Mouse (Mus musculus) testis, adult 2 months (tissue): ENCODE data around the gene St3gal3.

Source experiments
- CTCF ChIP-seq: fragments of 200-500 bp; IDR thresholded peaks from 2 replicates; pipeline ENCODE4 v1.5.1; 2012; ENCODE audit warnings: low read depth, mild to moderate bottlenecking, inconsistent platforms, low read length, moderate library complexity; ENCODE audit not compliant: control insufficient read depth, insufficient read depth, insufficient replicate concordance
- POLR2A ChIP-seq: fragments of 200-500 bp; IDR thresholded peaks from 2 replicates; pipeline ENCODE4 v1.6.1; 2012; ENCODE audit warnings: low read depth, mild to moderate bottlenecking, inconsistent platforms, low read length, moderate library complexity; ENCODE audit not compliant: control insufficient read depth

DNA sequence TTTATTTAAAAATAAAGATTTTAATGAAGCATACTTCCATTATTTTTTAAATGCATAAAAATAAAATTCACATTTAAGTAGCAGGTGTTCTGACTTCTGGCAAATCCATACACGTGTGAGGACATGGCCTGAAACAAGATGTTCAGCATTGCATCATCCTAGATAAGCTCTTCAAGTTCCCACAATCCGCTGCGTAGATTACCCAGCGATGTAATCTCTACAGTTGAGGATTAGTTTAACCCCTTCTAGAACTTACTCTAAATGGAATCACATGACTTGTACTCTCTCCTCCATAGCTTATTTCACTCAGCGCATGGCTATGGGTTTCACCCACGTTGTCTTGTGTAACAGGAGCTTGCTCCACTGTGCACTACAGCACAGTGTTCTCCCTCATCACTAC lies 33.2 kb downstream of the St3gal3 start:
- TF ChIP-seq CTCF: no peak
- no peak for TF ChIP-seq POLR2A
